Mouse (Mus musculus) urinary bladder, postnatal 25 days (tissue): ENCODE results near the gene Lsm3.

ENCODE experiments used
- DNase-seq: peaks from one replicate; pipeline ENCODE4 v3.0.0; 2022; ENCODE audit warnings: low spot score

Lsm3 gene

GRCm38 (mm10) chr6:91558565-91558964 lies 42.8 kb downstream of the Lsm3 start:
- no peak for DNase-seq

GRCm38 (mm10) chr6:91559371-91559770 lies 43.6 kb downstream of the Lsm3 start:
- DNase-seq, result no peak

GRCm38 (mm10) chr6:91560186-91560585 lies 44.5 kb downstream of the Lsm3 start:
- no peak for DNase-seq

GRCm38 (mm10) chr6:91563031-91563430 lies 47.3 kb downstream of the Lsm3 start:
- no peak for DNase-seq

GRCm38 (mm10) chr6:91566407-91566806 lies 50.7 kb downstream of the Lsm3 start:
- no peak for DNase-seq
